Mouse (Mus musculus) thymus, adult 2 months (tissue): Measurements from ENCODE around the gene Cyth1.

Experiments used
- CTCF ChIP-seq: fragments of 200-500 bp; IDR thresholded peaks from 2 replicates; pipeline ENCODE4 v1.5.1; 2012; ENCODE audit warnings: mild to moderate bottlenecking, control low read depth, low read length, moderate library complexity, borderline replicate concordance; ENCODE audit not compliant: control insufficient read depth, poor library complexity, insufficient read depth; ENCODE audit errors: extremely low read depth
- POLR2A ChIP-seq: fragments of 200-500 bp; IDR thresholded peaks from 2 replicates; pipeline ENCODE4 v1.6.1; 2012; ENCODE audit warnings: mild to moderate bottlenecking, low read length, control low read depth, moderate library complexity; ENCODE audit not compliant: control insufficient read depth, poor library complexity, insufficient read depth; ENCODE audit errors: extremely low read depth

- TF ChIP-seq CTCF (no peak), POLR2A (no peak)
Observed at GRCm38 (mm10) chr11:118287573-118287972, 39.2 kb upstream of the Cyth1 start.
